ENCODE assay signal across 8 mouse cellular contexts in the genomic region with DNA sequence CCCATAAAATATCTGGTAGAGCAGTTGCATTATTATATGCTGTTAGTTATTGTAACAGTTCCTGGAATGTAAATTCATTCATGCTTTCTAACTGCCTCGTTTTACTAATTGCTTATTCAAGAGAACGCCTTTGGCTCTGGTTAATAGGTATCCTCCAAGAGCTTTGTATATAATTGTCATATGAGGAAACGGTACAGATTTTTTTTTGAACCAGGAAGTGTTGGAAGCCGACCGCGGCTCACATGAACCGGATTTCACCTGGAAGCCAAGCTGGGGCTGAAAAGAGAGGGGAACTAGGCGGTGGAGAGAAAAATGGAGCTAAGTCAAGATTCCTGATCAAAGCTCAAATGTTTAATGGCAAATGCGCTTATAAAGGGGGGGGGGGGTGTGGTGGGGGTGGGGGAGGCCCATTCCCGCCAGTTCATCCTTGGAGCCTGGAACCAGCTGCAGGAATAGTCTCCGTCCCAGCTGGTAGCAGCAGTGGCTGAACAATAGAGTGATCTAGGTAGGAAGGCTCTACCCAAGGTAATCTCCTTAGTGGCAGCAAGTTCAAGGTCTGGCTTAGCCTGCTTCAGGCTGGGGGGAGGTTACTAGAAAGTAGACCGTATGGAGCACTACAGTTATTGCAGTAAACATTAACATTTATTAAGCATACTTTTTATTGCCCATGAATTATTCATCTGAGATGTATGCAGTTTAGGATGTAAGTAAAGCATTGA. TPM values are rescaled to one million over a fixed set of nuclear protein-coding genes. Genes with fewer than 3 reads are reported as not detected.
A peak's percentile ranks its signal among the peaks of the same experiment; 100 is the strongest.
DNase-seq lines count a peak whose midpoint lies in the region; ATAC-seq and TF ChIP-seq lines count a peak whose summit lies in the region.

No protein-coding gene starts in this region.

- ATAC-seq in embryonic facial prominence, embryonic 12.5 days (ENCODE audit: insufficient number of reproducible peaks, insufficient read depth, low FRiP score, low TSS enrichment), result no peak
- peak; percentile 23; the same call in 1 of the 2 replicates for ATAC-seq in hindbrain, embryonic 11.5 days (ENCODE audit: low FRiP score)
- ATAC-seq in limb, embryonic 14.5 days (ENCODE audit: low FRiP score, low read depth), result no peak

- H3K4me3 ChIP-seq in left cerebral cortex, adult 2 months, result peak overlapping the region; percentile 76
- peak overlapping the region; percentile 55 for H3K4me3 ChIP-seq in embryonic facial prominence, embryonic 12.5 days
- H3K4me3 ChIP-seq in hindbrain, embryonic 11.5 days (ENCODE audit: low read depth, low read length), result peak overlapping the region; percentile 61
- peak overlapping the region; percentile 53 for H3K4me3 ChIP-seq in limb, embryonic 14.5 days (replicated peaks; ENCODE audit: low read length)

- no peak for DNase-seq in left cerebral cortex, adult 2 months (ENCODE audit: extremely low spot score in 1 of 2, low spot score in 2 of 2)
- no peak for DNase-seq in left cerebral cortex, postnatal 14 days (ENCODE audit: low spot score in 2 of 2)
- DNase-seq in MN1 (ENCODE audit: low spot score), result peak; percentile 31
- peak; percentile 32 for DNase-seq in hindbrain, embryonic 11.5 days (ENCODE audit: low spot score)
- no peak for DNase-seq in limb, embryonic 14.5 days (ENCODE audit: low spot score)
- peak; percentile 18 for DNase-seq in retina, adult 2 months (ENCODE audit: low read depth, low spot score)
- no peak for DNase-seq in right cerebral cortex, adult 18-20 months

- peak overlapping the region; percentile 60 for H3K27ac ChIP-seq in left cerebral cortex, adult 2 months
- peak overlapping the region; percentile 82; the same call in 1 of the 2 replicates for H3K27ac ChIP-seq in embryonic facial prominence, embryonic 12.5 days
- no peak overlapping the region for H3K27ac ChIP-seq in hindbrain, embryonic 11.5 days (ENCODE audit: low read depth, low read length)
- 0 out of 2 replicates have a peak overlapping the region, but pooled peaks have one; percentile 83 for H3K27ac ChIP-seq in limb, embryonic 14.5 days (replicated peaks; ENCODE audit: low read depth, low read length)

- TF ChIP-seq CTCF in left cerebral cortex, adult 2 months (IDR thresholded peaks at IDR 0.05), result no peak

- H3K4me2 ChIP-seq in embryonic facial prominence, embryonic 12.5 days (replicated peaks), result peak overlapping the region; percentile 51
- H3K4me2 ChIP-seq in hindbrain, embryonic 11.5 days (replicated peaks; ENCODE audit: low read depth, low read length), result peak overlapping the region; percentile 54
- peak overlapping the region; percentile 62 for H3K4me2 ChIP-seq in limb, embryonic 14.5 days (replicated peaks; ENCODE audit: low read depth, low read length, severe bottlenecking)

- no peaks in the 10 kb centered on the region for H3K27me3 ChIP-seq in embryonic facial prominence, embryonic 12.5 days
- no peaks in the 10 kb centered on the region for H3K27me3 ChIP-seq in hindbrain, embryonic 11.5 days (ENCODE audit: control insufficient read depth, insufficient read depth, low read length)
- H3K27me3 ChIP-seq in limb, embryonic 14.5 days (ENCODE audit: control insufficient read depth, insufficient read depth, low read length), result no peaks in the 10 kb centered on the region

- no peak for TF ChIP-seq POLR2A in limb, embryonic 14.5 days (IDR thresholded peaks at IDR 0.05; ENCODE audit: borderline replicate concordance, extremely low read depth, insufficient read depth, insufficient read length)

- no peaks in the 10 kb centered on the region for H3K36me3 ChIP-seq in embryonic facial prominence, embryonic 12.5 days
- H3K36me3 ChIP-seq in hindbrain, embryonic 11.5 days (ENCODE audit: control insufficient read depth, insufficient read depth, low read length), result no peaks in the 10 kb centered on the region
- no peaks in the 10 kb centered on the region for H3K36me3 ChIP-seq in limb, embryonic 14.5 days (ENCODE audit: control insufficient read depth, insufficient read depth, low read length)

- H3K4me1 ChIP-seq in embryonic facial prominence, embryonic 12.5 days, result 0 out of 2 replicates have a peak, but pooled peaks cover 4% of the 10 kb centered on the region
- H3K4me1 ChIP-seq in hindbrain, embryonic 11.5 days (replicated peaks; ENCODE audit: control insufficient read depth, insufficient read depth, low read length), result no peaks in the 10 kb centered on the region
- H3K4me1 ChIP-seq in limb, embryonic 14.5 days (ENCODE audit: control insufficient read depth, insufficient read depth, low read length), result no peaks in the 10 kb centered on the region

- intact Hi-C loops in left cerebral cortex, adult 2 months (cut with DNase I), result loop anchor here (10.0 kb wide), 3 partner anchors 200 to 1480 kb away; a partner anchor contains a TSS
- intact Hi-C loops in left cerebral cortex, postnatal 14 days (cut with DNase I), result loop anchor here (5.0 kb wide), 1 partner anchor 342 kb away; no protein-coding TSS in a partner anchor

- no peaks in the 10 kb centered on the region for H3K9me3 ChIP-seq in embryonic facial prominence, embryonic 12.5 days
- H3K9me3 ChIP-seq in hindbrain, embryonic 11.5 days (ENCODE audit: control insufficient read depth, low read length), result no peaks in the 10 kb centered on the region
- no peaks in the 10 kb centered on the region for H3K9me3 ChIP-seq in limb, embryonic 14.5 days (ENCODE audit: control insufficient read depth, low read length)

- 5% methylated on average over 12 of the region's 12 CpGs for WGBS in embryonic facial prominence, embryonic 12.5 days
- 3% methylated on average over 12 of the region's 12 CpGs for WGBS in hindbrain, embryonic 11.5 days
- WGBS in limb, embryonic 14.5 days, result 3% methylated on average over 12 of the region's 12 CpGs

- H3K9ac ChIP-seq in embryonic facial prominence, embryonic 12.5 days, result peak overlapping the region; percentile 70
- peak overlapping the region; percentile 55; the same call in 1 of the 2 replicates for H3K9ac ChIP-seq in hindbrain, embryonic 11.5 days (ENCODE audit: low read depth, low read length)
- peak overlapping the region; percentile 70 for H3K9ac ChIP-seq in limb, embryonic 14.5 days (ENCODE audit: low read depth, low read length, severe bottlenecking)

RNA-seq across cellular contexts. Expression of a gene that starts 0.8 kb away (rescaled TPM):
- total RNA-seq in left cerebral cortex, adult 2 months (2021), result 10 to 100 TPM; 12.1 to 13.4 TPM
- 10 to 100 TPM in 1 of 2 experiments, 1 to 10 TPM in 1; 7.8 to 10.3 TPM for total RNA-seq in left cerebral cortex, postnatal 14 days (2021)
- 20.5 and 20.6 TPM in 2 replicates for polyA plus RNA-seq in embryonic facial prominence, embryonic 12.5 days (2016; fragmentation: Nextera tagmentation; extraction: Ambion mirVana)
- polyA plus RNA-seq in hindbrain, embryonic 11.5 days (2014; fragmentation: Nextera tagmentation; extraction: Ambion mirVana), result 33.0 and 35.6 TPM in 2 replicates
- 8.9 and 11.6 TPM in 2 replicates for polyA plus RNA-seq in limb, embryonic 14.5 days (2012; rRNA removed)
- 13.6 and 16.4 TPM in 2 replicates for polyA plus RNA-seq in limb, embryonic 14.5 days (2014; fragmentation: Nextera tagmentation; extraction: Ambion mirVana)

Comparison
In these comparisons a context has a peak if more than half of its experiments do, and no peak if none do; other contexts are left out.
1. DNase-seq: peak in MN1 (single experiment), hindbrain, embryonic 11.5 days (single experiment) and retina, adult 2 months (single experiment); none in left cerebral cortex, adult 2 months (0 of 2), left cerebral cortex, postnatal 14 days (0 of 2), limb, embryonic 14.5 days (single experiment) and right cerebral cortex, adult 18-20 months (single experiment).
2. Peak in every context shown above with its lines, with median percentiles within 50 percentile points of each other: H3K4me3 ChIP-seq, H3K4me2 ChIP-seq and H3K9ac ChIP-seq.